ENCODE assay signal across 8 mouse cellular contexts in the genomic region with DNA sequence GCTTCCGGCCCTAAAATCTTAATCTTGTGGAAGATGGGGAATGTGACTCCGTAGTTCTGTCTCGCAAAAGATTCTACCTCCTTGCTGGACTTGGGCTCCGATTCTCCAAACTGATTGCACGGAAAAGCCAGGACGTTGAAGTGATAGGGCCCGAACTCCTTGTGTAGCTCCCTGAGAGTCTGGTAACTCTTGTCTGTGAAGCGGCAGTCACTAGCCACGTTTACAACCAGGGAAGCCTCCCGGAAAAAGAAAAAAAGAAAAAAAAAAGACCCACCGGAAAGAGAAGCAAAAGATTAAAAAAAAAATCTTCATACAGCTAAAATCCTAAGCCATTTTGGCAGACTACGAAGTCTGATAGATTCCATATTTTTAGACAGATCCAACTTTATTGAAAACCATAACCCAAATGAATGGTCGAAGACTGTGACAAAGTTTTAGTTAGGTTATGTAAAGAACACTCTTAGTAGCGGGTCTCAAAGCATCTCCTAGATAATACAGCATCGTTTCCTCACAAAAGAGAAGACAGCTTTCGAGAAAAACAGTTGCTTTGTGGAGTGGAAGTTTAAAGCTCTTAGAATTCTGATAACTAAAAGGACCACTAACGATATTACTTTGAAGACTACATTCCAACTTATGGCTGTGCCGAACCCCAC. TPM values are rescaled to one million over a fixed set of nuclear protein-coding genes. Genes with fewer than 3 reads are reported as not detected.
A peak's percentile ranks its signal among the peaks of the same experiment; 100 is the strongest.
DNase-seq lines count a peak whose midpoint lies in the region; ATAC-seq and TF ChIP-seq lines count a peak whose summit lies in the region.

No protein-coding gene starts in this region.

- H3K27me3 ChIP-seq in lung, embryonic 15.5 days = no peaks in the 10 kb centered on the region
- H3K27me3 ChIP-seq in limb, embryonic 10.5 days (ENCODE audit: low read depth, poor library complexity, severe bottlenecking) = no peaks in the 10 kb centered on the region

- no peak for TF ChIP-seq CTCF in embryonic fibroblast, embryonic 13.5 days (IDR thresholded peaks at IDR 0.05; ENCODE audit: borderline replicate concordance, insufficient read depth, low read length)
- no peak for TF ChIP-seq CTCF in olfactory bulb, adult 2 months (IDR thresholded peaks at IDR 0.05; ENCODE audit: insufficient read depth, low read depth, low read length)

- DNase-seq in lung, adult 18-20 months = no peak
- DNase-seq in limb, embryonic 10.5 days (ENCODE audit: low spot score) = no peak
- no peak for DNase-seq in B cell, adult 2 months
- no peak for DNase-seq in ovary, postnatal 10 days (ENCODE audit: low spot score)
- DNase-seq in yolk sac, embryonic 10.5 days (ENCODE audit: low spot score) = no peak

- ATAC-seq in lung, embryonic 15.5 days (ENCODE audit: borderline replicate concordance, extremely low read depth, low FRiP score, low TSS enrichment) = no peak

- TF ChIP-seq POLR2A in embryonic fibroblast, embryonic 13.5 days (IDR thresholded peaks at IDR 0.05; ENCODE audit: low read depth, low read length) = peak; percentile 24; the same call in 1 of the 2 replicates
- TF ChIP-seq POLR2A in olfactory bulb, adult 2 months (IDR thresholded peaks at IDR 0.05; ENCODE audit: insufficient read depth, low read depth, low read length) = no peak

- 4% methylated on average over 18 of the region's 18 CpGs for WGBS in lung, embryonic 15.5 days
- 33% methylated on average over 18 of the region's 18 CpGs for WGBS in limb, embryonic 10.5 days
- 42% methylated on average over 18 of the region's 18 CpGs for WGBS in olfactory bulb, adult 2 months

- peak overlapping the region; percentile 61 for H3K4me3 ChIP-seq in lung, embryonic 15.5 days
- peak overlapping the region; percentile 77 for H3K4me3 ChIP-seq in embryonic fibroblast, embryonic 13.5 days (ENCODE audit: insufficient read depth, low read length)
- peak overlapping the region; percentile 62 for H3K4me3 ChIP-seq in limb, embryonic 10.5 days
- peak overlapping the region; percentile 24; the same call in 1 of the 2 replicates for H3K4me3 ChIP-seq in olfactory bulb, adult 2 months (ENCODE audit: insufficient read depth, low read depth, low read length)

- peak overlapping the region; percentile 58 for H3K4me2 ChIP-seq in lung, embryonic 15.5 days

- H3K36me3 ChIP-seq in lung, embryonic 15.5 days = peaks cover 17% of the 10 kb centered on the region
- H3K36me3 ChIP-seq in limb, embryonic 10.5 days = peaks cover 36% of the 10 kb centered on the region

- peaks cover 11% of the 10 kb centered on the region; the same call in 1 of the 2 replicates for H3K4me1 ChIP-seq in lung, embryonic 15.5 days
- peaks cover 14% of the 10 kb centered on the region for H3K4me1 ChIP-seq in embryonic fibroblast, embryonic 13.5 days (ENCODE audit: control insufficient read depth, insufficient read depth, low read length)
- H3K4me1 ChIP-seq in limb, embryonic 10.5 days = peaks cover 6% of the 10 kb centered on the region
- H3K4me1 ChIP-seq in olfactory bulb, adult 2 months (ENCODE audit: control insufficient read depth, insufficient read depth, low read length) = 0 out of 2 replicates have a peak, but pooled peaks cover 2% of the 10 kb centered on the region

- no peaks in the 10 kb centered on the region for H3K9me3 ChIP-seq in lung, embryonic 15.5 days
- no peaks in the 10 kb centered on the region for H3K9me3 ChIP-seq in limb, embryonic 10.5 days (replicated peaks)

- H3K27ac ChIP-seq in lung, embryonic 15.5 days = peak overlapping the region; percentile 86
- peak overlapping the region; percentile 99 for H3K27ac ChIP-seq in embryonic fibroblast, embryonic 13.5 days (ENCODE audit: insufficient read depth, low read length)
- H3K27ac ChIP-seq in limb, embryonic 10.5 days = peak overlapping the region; percentile 89
- H3K27ac ChIP-seq in olfactory bulb, adult 2 months (ENCODE audit: insufficient read depth, low read depth, low read length) = no peak overlapping the region

- peak overlapping the region; percentile 67 for H3K9ac ChIP-seq in lung, embryonic 15.5 days

RNA-seq across cellular contexts. Expression of gene Gpx8, which starts 0.6 kb away (rescaled TPM):
- polyA plus RNA-seq in lung, embryonic 15.5 days (2015; fragmentation: Nextera tagmentation; extraction: Ambion mirVana) = 175 TPM in 2 replicates
- 313 and 341 TPM in 2 replicates for polyA plus RNA-seq in embryonic fibroblast, embryonic 13.5 days (2011; ENCODE audit: insufficient read length, low read depth, missing spikeins)
- 87.5 and 98.7 TPM in 2 replicates for polyA plus RNA-seq in limb, embryonic 10.5 days (2016; fragmentation: Nextera tagmentation; extraction: Ambion mirVana)
- polyA plus RNA-seq in olfactory bulb, adult 2 months (2012; ENCODE audit: insufficient read depth, insufficient read length, low replicate concordance, missing spikeins) = not detected in 2 replicates

RNA-seq across cellular contexts. Expression of gene Cdc20b, which starts 10.7 kb away (rescaled TPM):
- 2.1 and 2.8 TPM in 2 replicates for polyA plus RNA-seq in lung, embryonic 15.5 days (2015; fragmentation: Nextera tagmentation; extraction: Ambion mirVana)
- polyA plus RNA-seq in embryonic fibroblast, embryonic 13.5 days (2011; ENCODE audit: insufficient read length, low read depth, missing spikeins) = not detected in 2 replicates
- polyA plus RNA-seq in limb, embryonic 10.5 days (2016; fragmentation: Nextera tagmentation; extraction: Ambion mirVana) = not detected in 2 replicates
- not detected in 2 replicates for polyA plus RNA-seq in olfactory bulb, adult 2 months (2012; ENCODE audit: insufficient read depth, insufficient read length, low replicate concordance, missing spikeins)

RNA-seq across cellular contexts. Expression of gene Mcidas, which starts 51.9 kb away (rescaled TPM):
- 6.3 and 6.9 TPM in 2 replicates for polyA plus RNA-seq in lung, embryonic 15.5 days (2015; fragmentation: Nextera tagmentation; extraction: Ambion mirVana)
- polyA plus RNA-seq in embryonic fibroblast, embryonic 13.5 days (2011; ENCODE audit: insufficient read length, low read depth, missing spikeins) = not detected in 2 replicates
- not detected in 2 replicates for polyA plus RNA-seq in limb, embryonic 10.5 days (2016; fragmentation: Nextera tagmentation; extraction: Ambion mirVana)
- not detected in 2 replicates for polyA plus RNA-seq in olfactory bulb, adult 2 months (2012; ENCODE audit: insufficient read depth, insufficient read length, low replicate concordance, missing spikeins)

RNA-seq across cellular contexts. Expression of gene Gzma, which starts 55.2 kb away (rescaled TPM):
- 3.9 and 18.9 TPM in 2 replicates for polyA plus RNA-seq in lung, embryonic 15.5 days (2015; fragmentation: Nextera tagmentation; extraction: Ambion mirVana)
- not detected in 2 replicates for polyA plus RNA-seq in embryonic fibroblast, embryonic 13.5 days (2011; ENCODE audit: insufficient read length, low read depth, missing spikeins)
- polyA plus RNA-seq in limb, embryonic 10.5 days (2016; fragmentation: Nextera tagmentation; extraction: Ambion mirVana) = not detected in 2 replicates
- not detected in 2 replicates for polyA plus RNA-seq in olfactory bulb, adult 2 months (2012; ENCODE audit: insufficient read depth, insufficient read length, low replicate concordance, missing spikeins)

RNA-seq across cellular contexts. Expression of gene Ccno, which starts 58.0 kb away (rescaled TPM):
- 12.3 and 13.5 TPM in 2 replicates for polyA plus RNA-seq in lung, embryonic 15.5 days (2015; fragmentation: Nextera tagmentation; extraction: Ambion mirVana)
- polyA plus RNA-seq in embryonic fibroblast, embryonic 13.5 days (2011; ENCODE audit: insufficient read length, low read depth, missing spikeins) = 1.2 and 2.6 TPM in 2 replicates
- 0.20 TPM in 1 of 2 replicates, not detected in the other for polyA plus RNA-seq in limb, embryonic 10.5 days (2016; fragmentation: Nextera tagmentation; extraction: Ambion mirVana)
- polyA plus RNA-seq in olfactory bulb, adult 2 months (2012; ENCODE audit: insufficient read depth, insufficient read length, low replicate concordance, missing spikeins) = not detected in 2 replicates

Comparison
In these comparisons a context has a peak if more than half of its experiments do, and no peak if none do; other contexts are left out.
1. H3K4me3 ChIP-seq: peak in every context shown above with its lines; median percentile 77 in embryonic fibroblast, embryonic 13.5 days; 62 in limb, embryonic 10.5 days; 61 in lung, embryonic 15.5 days; 24 in olfactory bulb, adult 2 months.